Mouse (Mus musculus) heart, postnatal 0 days (tissue): ENCODE measurements at regions not wholly inside any gene's neighbourhood (a gene's known extent, or its start where the extent isn't known, plus 50 kb on each side); places are given as distances from the start of the nearest gene placed in this dataset.

Experiments
- CTCF ChIP-seq: IDR thresholded peaks from 2 replicates; pipeline ENCODE4 v1.5.1; 2016; ENCODE audit warnings: antibody characterized with exemption, control low read depth, low read depth
- EP300 ChIP-seq: IDR thresholded peaks from 2 replicates; pipeline ENCODE4 v1.6.1; 2016; ENCODE audit warnings: antibody characterized with exemption, low read depth

- TF ChIP-seq CTCF (no peak), EP300 (no peak)
Measured at GRCm38 (mm10) chr1:157632586-157632985, 126.1 kb downstream of the Sec16b start.
